Mouse (Mus musculus): Measurements from ENCODE around the gene Gbgt1. TPM values are rescaled to one million over a fixed set of nuclear protein-coding genes. Genes with fewer than 3 reads are reported as not detected.

Gbgt1 gene
- total RNA-seq, 2 experiments from 2014 or later: 0.48 TPM; not detected in 1

DNA sequence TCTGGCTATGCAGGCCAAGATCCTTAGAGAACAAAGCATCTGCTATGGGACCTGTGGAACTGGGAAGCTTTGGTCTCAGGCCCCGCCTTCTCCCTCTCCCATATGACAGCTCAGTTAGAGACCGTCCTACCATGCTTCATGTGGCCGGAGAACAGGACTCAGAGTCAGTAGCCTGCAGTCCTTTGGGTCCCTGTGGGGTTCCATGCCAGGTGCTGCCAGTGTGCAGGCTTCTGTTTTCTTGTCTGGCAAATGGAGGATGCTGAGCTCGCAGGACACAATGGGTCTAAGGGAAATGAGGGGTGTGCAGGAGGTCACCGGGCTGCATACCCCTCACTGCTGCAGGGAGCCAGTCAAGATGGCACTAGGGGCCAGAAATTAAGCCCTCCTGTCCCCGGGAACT is 49.9 kb downstream of the Gbgt1 start:
- ATAC-seq (ENCODE audit: poor library complexity, severe bottlenecking): no peak

- ATAC-seq (ENCODE audit: poor library complexity, severe bottlenecking): peak; percentile 93
Measured at GRCm38 (mm10) chr2:28547237-28548172, 50.8 kb downstream of the Gbgt1 start.

DNA sequence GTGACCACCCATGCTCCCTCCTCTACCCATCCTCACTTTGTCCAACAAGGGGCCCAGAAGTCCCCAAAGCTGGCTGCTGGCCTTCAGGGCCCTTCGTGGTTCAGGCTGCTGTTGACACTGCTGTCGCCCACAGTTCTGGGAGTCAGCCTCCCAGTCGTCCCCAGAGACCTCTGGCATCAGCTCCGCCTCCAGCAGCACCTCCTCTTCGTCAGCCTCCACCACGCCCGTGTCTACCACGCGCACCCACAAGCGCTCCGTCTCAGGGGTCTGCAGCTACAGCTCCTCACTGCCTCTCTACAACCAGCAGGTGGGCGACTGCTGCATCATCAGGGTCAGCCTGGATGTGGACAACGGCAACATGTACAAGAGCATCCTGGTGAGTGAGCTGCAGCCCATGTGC is 52.5 kb downstream of the Gbgt1 start:
- ATAC-seq (ENCODE audit: poor library complexity, severe bottlenecking): no peak

DNA sequence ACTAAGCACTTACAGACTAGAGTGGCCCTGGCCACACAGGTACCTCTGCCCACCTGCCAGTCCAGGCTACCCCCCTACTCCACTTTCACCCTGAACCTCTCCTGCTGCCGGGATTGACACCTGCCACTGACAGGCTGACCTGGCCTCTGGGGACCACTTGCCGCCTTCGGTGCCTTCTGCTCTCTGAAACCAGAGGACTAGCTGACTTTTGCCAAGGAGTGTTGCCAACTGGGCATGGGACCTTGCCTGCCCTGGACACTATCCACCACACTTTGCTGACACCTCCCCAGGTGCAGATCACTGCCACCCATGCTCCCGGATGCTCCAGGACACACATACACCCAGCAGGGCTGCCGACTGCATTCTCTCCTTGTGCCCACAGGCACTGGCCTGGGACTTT is 55.6 kb downstream of the Gbgt1 start:
- no peak for ATAC-seq (ENCODE audit: poor library complexity, severe bottlenecking)

Other genes starting within 250 kb of the Gbgt1 start
- 0.21 and 0.29 TPM in 2 replicates for gene Ppp1r26, start 50.1 kb upstream of the Gbgt1 start, total RNA-seq (2015)
- 0.37 and 0.40 TPM in 2 replicates for gene Ppp1r26, start 50.1 kb upstream of the Gbgt1 start, total RNA-seq (2017)
- gene 1700007K13Rik, start 30.6 kb upstream of the Gbgt1 start, total RNA-seq (2015): not detected in 2 replicates
- gene 1700007K13Rik, start 30.6 kb upstream of the Gbgt1 start, total RNA-seq (2017): not detected in 2 replicates
- 29.0 and 29.3 TPM in 2 replicates for gene Mrps2, start 28.8 kb upstream of the Gbgt1 start, total RNA-seq (2015)
- 15.7 and 16.7 TPM in 2 replicates for gene Mrps2, start 28.8 kb upstream of the Gbgt1 start, total RNA-seq (2017)
- not detected in 2 replicates for gene Gm10134, start 9.2 kb downstream of the Gbgt1 start, total RNA-seq (2015)
- not detected in 2 replicates for gene Gm10134, start 9.2 kb downstream of the Gbgt1 start, total RNA-seq (2017)
- 1.4 and 2.3 TPM in 2 replicates for gene Ralgds, start 16.2 kb downstream of the Gbgt1 start, total RNA-seq (2015)
- 1.8 and 2.1 TPM in 2 replicates for gene Ralgds, start 16.2 kb downstream of the Gbgt1 start, total RNA-seq (2017)
- not detected in 2 replicates for gene Cel, start 66.5 kb downstream of the Gbgt1 start, total RNA-seq (2015)
- not detected in 2 replicates for gene Cel, start 66.5 kb downstream of the Gbgt1 start, total RNA-seq (2017)
- gene Gtf3c5, start 86.9 kb downstream of the Gbgt1 start, total RNA-seq (2015): 12.2 and 15.2 TPM in 2 replicates
- 10.3 and 13.7 TPM in 2 replicates for gene Gtf3c5, start 86.9 kb downstream of the Gbgt1 start, total RNA-seq (2017)
- gene Gfi1b, start 125.1 kb downstream of the Gbgt1 start, total RNA-seq (2015): 2.9 and 7.4 TPM in 2 replicates
- 6.1 and 7.8 TPM in 2 replicates for gene Gfi1b, start 125.1 kb downstream of the Gbgt1 start, total RNA-seq (2017)
- gene Tsc1, start 144.3 kb downstream of the Gbgt1 start, total RNA-seq (2015): 8.9 and 10.9 TPM in 2 replicates
- 11.7 and 12.9 TPM in 2 replicates for gene Tsc1, start 144.3 kb downstream of the Gbgt1 start, total RNA-seq (2017)
- gene Spaca9, start 202.8 kb downstream of the Gbgt1 start, total RNA-seq (2015): 19.2 and 23.6 TPM in 2 replicates
- gene Spaca9, start 202.8 kb downstream of the Gbgt1 start, total RNA-seq (2017): 23.2 and 28.0 TPM in 2 replicates
- gene Ak8, start 203.3 kb downstream of the Gbgt1 start, total RNA-seq (2015): 17.0 and 18.0 TPM in 2 replicates
- 5.9 and 6.4 TPM in 2 replicates for gene Ak8, start 203.3 kb downstream of the Gbgt1 start, total RNA-seq (2017)

Measured in megakaryocyte, adult 5-6 weeks (primary cell).